Mouse (Mus musculus): ENCODE measurements around the gene Gtf3c5. TPM values are rescaled to one million over a fixed set of nuclear protein-coding genes. Genes with fewer than 3 reads are reported as not detected.
A peak's percentile ranks its signal among the peaks of the same experiment; 100 is the strongest.

Gene Gtf3c5
- 12.6 and 14.3 TPM in 2 replicates for polyA plus RNA-seq (2015; fragmentation: Nextera tagmentation; extraction: Ambion mirVana)

- WGBS (ENCODE audit: insufficient replicate concordance) = 73% methylated on average over 9 of the region's 9 CpGs
- peak within 1 kb of the TSS; percentile 87 for H3K4me2 ChIP-seq
- H3K4me1 ChIP-seq (replicated peaks) = peaks cover 37% of the 10 kb centered on the region
- peak within 1 kb of the TSS; percentile 87 for H3K4me3 ChIP-seq (replicated peaks)
- peak within 1 kb of the TSS; percentile 71 for H3K9ac ChIP-seq
- H3K27ac ChIP-seq (replicated peaks) = peak within 1 kb of the TSS; percentile 88
- no peaks in the 10 kb centered on the region for H3K9me3 ChIP-seq (replicated peaks)
- peaks cover 19% of the 10 kb centered on the region for H3K36me3 ChIP-seq (replicated peaks)
- H3K27me3 ChIP-seq = no peaks in the 10 kb centered on the region
- no peak for ATAC-seq (ENCODE audit: insufficient read depth)
These were observed at the start of gene Gtf3c5 for GRCm38 (mm10) chr2:28583651-28584050. TSS of gene Gtf3c5 (minus strand) at chr2:28583751.

- WGBS (ENCODE audit: insufficient replicate concordance) = 23% methylated on average over 4 of the region's 4 CpGs
- Histone ChIP-seq H3K4me1 (replicated peaks) (peaks cover 14% of the 10 kb centered on the region; the same call in 1 of the 2 replicates), H3K4me2 (no peak overlapping the region), H3K27ac (replicated peaks) (no peak overlapping the region), H3K9ac (no peak overlapping the region), H3K9me3 (replicated peaks) (no peaks in the 10 kb centered on the region), H3K27me3 (no peaks in the 10 kb centered on the region; the same call in 1 of the 2 replicates), H3K36me3 (replicated peaks) (no peaks in the 10 kb centered on the region), H3K4me3 (replicated peaks) (no peak overlapping the region)
- ATAC-seq (ENCODE audit: insufficient read depth) = no peak
These were observed 49.6 kb upstream of the Gtf3c5 start for GRCm38 (mm10) chr2:28633136-28633535.

GRCm38 (mm10) chr2:28632626-28633025 lies 49.1 kb upstream of the Gtf3c5 start:
- Histone ChIP-seq H3K9me3 (replicated peaks) (no peaks in the 10 kb centered on the region), H3K4me1 (replicated peaks) (peaks cover 14% of the 10 kb centered on the region; the same call in 1 of the 2 replicates), H3K9ac (no peak overlapping the region), H3K27ac (replicated peaks) (no peak overlapping the region), H3K36me3 (replicated peaks) (no peaks in the 10 kb centered on the region), H3K27me3 (no peaks in the 10 kb centered on the region; the same call in 1 of the 2 replicates), H3K4me2 (no peak overlapping the region), H3K4me3 (replicated peaks) (no peak overlapping the region)
- 61% methylated on average over 1 of the region's 1 CpGs for WGBS (ENCODE audit: insufficient replicate concordance)
- ATAC-seq (ENCODE audit: insufficient read depth) = no peak

- WGBS (ENCODE audit: insufficient replicate concordance) = 49% methylated on average over 4 of the region's 4 CpGs
These were observed 46.4 kb upstream of the Gtf3c5 start for GRCm38 (mm10) chr2:28629911-28630381.

GRCm38 (mm10) chr2:28628053-28628452 lies 44.5 kb upstream of the Gtf3c5 start:
- Histone ChIP-seq H3K4me3 (replicated peaks) (no peak overlapping the region), H3K4me1 (replicated peaks) (peaks cover 14% of the 10 kb centered on the region), H3K27me3 (no peaks in the 10 kb centered on the region; the same call in 1 of the 2 replicates), H3K9ac (no peak overlapping the region), H3K9me3 (replicated peaks) (no peaks in the 10 kb centered on the region), H3K36me3 (replicated peaks) (no peaks in the 10 kb centered on the region), H3K4me2 (no peak overlapping the region), H3K27ac (replicated peaks) (no peak overlapping the region)
- 39% methylated on average over 2 of the region's 2 CpGs for WGBS (ENCODE audit: insufficient replicate concordance)
- no peak for ATAC-seq (ENCODE audit: insufficient read depth)

More at GRCm38 (mm10) chr2:28629911-28630381, 46.4 kb upstream of the Gtf3c5 start:
- H3K4me1 ChIP-seq (replicated peaks) = peaks cover 14% of the 10 kb centered on the region; the same call in 1 of the 2 replicates
- no peaks in the 10 kb centered on the region for H3K36me3 ChIP-seq (replicated peaks)
- no peaks in the 10 kb centered on the region for H3K9me3 ChIP-seq (replicated peaks)
- H3K27ac ChIP-seq (replicated peaks) = no peak overlapping the region
- no peak overlapping the region for H3K4me3 ChIP-seq (replicated peaks)
- no peak overlapping the region for H3K4me2 ChIP-seq
- H3K27me3 ChIP-seq = no peaks in the 10 kb centered on the region; the same call in 1 of the 2 replicates
- peak; percentile 75 for ATAC-seq (ENCODE audit: insufficient read depth)
- no peak overlapping the region for H3K9ac ChIP-seq

GRCm38 (mm10) chr2:28626038-28626437 lies 42.5 kb upstream of the Gtf3c5 start:
- no peak overlapping the region for H3K4me2 ChIP-seq
- no peaks in the 10 kb centered on the region; the same call in 1 of the 2 replicates for H3K27me3 ChIP-seq
- no peaks in the 10 kb centered on the region for H3K36me3 ChIP-seq (replicated peaks)
- peaks cover 22% of the 10 kb centered on the region for H3K4me1 ChIP-seq (replicated peaks)
- no peak overlapping the region for H3K9ac ChIP-seq
- no peaks in the 10 kb centered on the region for H3K9me3 ChIP-seq (replicated peaks)
- WGBS (ENCODE audit: insufficient replicate concordance) = 61% methylated on average over 3 of the region's 3 CpGs
- H3K27ac ChIP-seq (replicated peaks) = no peak overlapping the region
- H3K4me3 ChIP-seq (replicated peaks) = no peak overlapping the region
- ATAC-seq (ENCODE audit: insufficient read depth) = no peak

- Histone ChIP-seq H3K36me3 (replicated peaks) (no peaks in the 10 kb centered on the region), H3K27ac (replicated peaks) (no peak overlapping the region), H3K9me3 (replicated peaks) (no peaks in the 10 kb centered on the region), H3K4me2 (no peak overlapping the region), H3K4me3 (replicated peaks) (no peak overlapping the region), H3K9ac (no peak overlapping the region), H3K27me3 (no peaks in the 10 kb centered on the region; the same call in 1 of the 2 replicates), H3K4me1 (replicated peaks) (peaks cover 24% of the 10 kb centered on the region)
- 77% methylated on average over 3 of the region's 3 CpGs for WGBS (ENCODE audit: insufficient replicate concordance)
- ATAC-seq (ENCODE audit: insufficient read depth) = no peak
These were observed 41.3 kb upstream of the Gtf3c5 start for GRCm38 (mm10) chr2:28624870-28625269.

GRCm38 (mm10) chr2:28622521-28623124 lies 39.1 kb upstream of the Gtf3c5 start:
- 15% methylated on average over 10 of the region's 10 CpGs for WGBS (ENCODE audit: insufficient replicate concordance)
- H3K9ac ChIP-seq = 0 out of 2 replicates have a peak overlapping the region, but pooled peaks have one; percentile 40

GRCm38 (mm10) chr2:28621664-28622171 lies 38.2 kb upstream of the Gtf3c5 start, which contains the start of gene Gfi1b:
TSS of gene Gfi1b (minus strand) at chr2:28621982.
- no peak for ATAC-seq (ENCODE audit: insufficient read depth)
- H3K9me3 ChIP-seq (replicated peaks) = no peaks in the 10 kb centered on the region
- peak within 1 kb of the TSS; percentile 80 for H3K4me3 ChIP-seq (replicated peaks)
- 2% methylated on average over 16 of the region's 16 CpGs for WGBS (ENCODE audit: insufficient replicate concordance)
- no peaks in the 10 kb centered on the region; the same call in 1 of the 2 replicates for H3K27me3 ChIP-seq
- peaks cover 19% of the 10 kb centered on the region for H3K36me3 ChIP-seq (replicated peaks)
- H3K4me2 ChIP-seq = peak within 1 kb of the TSS; percentile 74
- peak within 1 kb of the TSS; percentile 97 for H3K27ac ChIP-seq (replicated peaks)
- peaks cover 51% of the 10 kb centered on the region for H3K4me1 ChIP-seq (replicated peaks)
- peak within 1 kb of the TSS; percentile 79 for H3K9ac ChIP-seq

More at GRCm38 (mm10) chr2:28622521-28623124, 39.1 kb upstream of the Gtf3c5 start:
- Histone ChIP-seq H3K27ac (replicated peaks) (no peak overlapping the region; the same call in 1 of the 2 replicates), H3K36me3 (replicated peaks) (peaks cover 17% of the 10 kb centered on the region), H3K9me3 (replicated peaks) (no peaks in the 10 kb centered on the region), H3K27me3 (no peaks in the 10 kb centered on the region; the same call in 1 of the 2 replicates), H3K4me1 (replicated peaks) (peaks cover 41% of the 10 kb centered on the region), H3K4me3 (replicated peaks) (peak overlapping the region; percentile 80), H3K4me2 (peak overlapping the region; percentile 74)
- 0 out of 2 replicates have a peak, but pooled peaks have one; percentile 17 for ATAC-seq (ENCODE audit: insufficient read depth)

GRCm38 (mm10) chr2:28621111-28621510 lies 37.6 kb upstream of the Gtf3c5 start:
- no peak for ATAC-seq (ENCODE audit: insufficient read depth)
- H3K4me3 ChIP-seq (replicated peaks) = peak overlapping the region; percentile 80
- 5% methylated on average over 2 of the region's 2 CpGs for WGBS (ENCODE audit: insufficient replicate concordance)
- H3K27me3 ChIP-seq = no peaks in the 10 kb centered on the region; the same call in 1 of the 2 replicates
- peak overlapping the region; percentile 79 for H3K9ac ChIP-seq
- H3K27ac ChIP-seq (replicated peaks) = peak overlapping the region; percentile 97
- peaks cover 22% of the 10 kb centered on the region for H3K36me3 ChIP-seq (replicated peaks)
- H3K4me2 ChIP-seq = peak overlapping the region; percentile 74
- peaks cover 57% of the 10 kb centered on the region for H3K4me1 ChIP-seq (replicated peaks)
- no peaks in the 10 kb centered on the region for H3K9me3 ChIP-seq (replicated peaks)

- WGBS (ENCODE audit: insufficient replicate concordance) = 12% methylated on average over 10 of the region's 10 CpGs
- peak overlapping the region; percentile 79 for H3K9ac ChIP-seq
- no peaks in the 10 kb centered on the region for H3K9me3 ChIP-seq (replicated peaks)
- H3K4me2 ChIP-seq = peak overlapping the region; percentile 74
- H3K27me3 ChIP-seq = no peaks in the 10 kb centered on the region; the same call in 1 of the 2 replicates
- peaks cover 28% of the 10 kb centered on the region for H3K36me3 ChIP-seq (replicated peaks)
- peak overlapping the region; percentile 80 for H3K4me3 ChIP-seq (replicated peaks)
- ATAC-seq (ENCODE audit: insufficient read depth) = no peak
- peaks cover 62% of the 10 kb centered on the region for H3K4me1 ChIP-seq (replicated peaks)
- H3K27ac ChIP-seq (replicated peaks) = peak overlapping the region; percentile 97
These were observed 37.0 kb upstream of the Gtf3c5 start for GRCm38 (mm10) chr2:28620522-28620921.

All from liver, embryonic 15.5 days (tissue).